Mouse (Mus musculus): ENCODE measurements around the gene Cfap298. TPM values are rescaled to one million over a fixed set of nuclear protein-coding genes. Genes with fewer than 3 reads are reported as not detected.

The Cfap298 gene
- polyA plus RNA-seq, 1 experiment from 2014 or later, result 45.4 TPM

DNA sequence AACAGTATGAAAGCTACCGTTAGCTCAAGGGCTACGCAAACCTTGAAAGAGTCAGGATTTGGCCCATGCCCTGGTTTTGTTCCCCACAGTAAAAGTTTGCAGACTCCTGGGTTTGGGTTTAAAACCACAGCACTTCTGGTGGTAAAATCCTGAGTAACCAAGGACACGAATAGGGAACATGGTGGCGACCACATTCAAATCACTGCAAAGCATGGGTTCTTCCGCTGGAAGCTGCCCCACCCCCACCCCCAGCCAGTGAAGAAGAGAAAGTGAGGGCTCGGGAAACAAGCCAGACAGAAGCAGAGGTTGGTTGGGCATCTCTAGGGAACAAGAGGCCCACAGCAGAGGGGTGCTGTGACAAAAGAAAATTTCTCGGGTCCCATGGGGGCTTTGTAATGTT, 27.7 kb downstream of the Cfap298 start:
- H3K36me3 ChIP-seq, result no peaks in the 10 kb centered on the region
- H3K4me3 ChIP-seq, result no peak overlapping the region
- 74% methylated on average over 7 of the region's 7 CpGs for WGBS
- H3K4me1 ChIP-seq (replicated peaks), result no peaks in the 10 kb centered on the region
- H3K27me3 ChIP-seq, result no peaks in the 10 kb centered on the region
- no peak overlapping the region for H3K27ac ChIP-seq (replicated peaks)
- H3K9ac ChIP-seq, result no peak overlapping the region
- ATAC-seq (ENCODE audit: low read depth), result no peak
- H3K9me3 ChIP-seq, result no peaks in the 10 kb centered on the region
- no peak overlapping the region for H3K4me2 ChIP-seq

DNA sequence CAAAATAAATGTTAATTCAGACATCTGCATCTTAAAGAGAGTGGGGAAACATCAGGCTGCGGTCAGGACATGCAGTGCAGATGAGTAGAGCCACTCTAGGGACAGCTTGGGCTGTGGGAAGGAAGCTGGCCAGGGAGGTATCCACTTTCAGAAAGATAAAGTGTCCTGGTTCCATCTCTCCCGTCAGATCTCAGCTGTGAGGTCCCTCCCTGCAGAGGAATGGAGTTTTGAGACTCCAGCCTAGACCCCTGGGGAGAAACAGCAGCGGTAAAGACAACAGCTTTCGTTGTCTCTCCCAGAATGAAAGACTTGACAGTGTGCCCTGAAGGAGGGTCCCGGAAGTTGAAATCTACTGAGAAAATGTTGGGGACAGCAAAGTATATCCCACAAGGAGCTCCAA, 31.6 kb downstream of the Cfap298 start:
- Histone ChIP-seq H3K4me1 (replicated peaks) (no peaks in the 10 kb centered on the region), H3K4me3 (no peak overlapping the region), H3K36me3 (no peaks in the 10 kb centered on the region), H3K9ac (no peak overlapping the region), H3K27ac (replicated peaks) (no peak overlapping the region), H3K4me2 (no peak overlapping the region), H3K27me3 (no peaks in the 10 kb centered on the region), H3K9me3 (no peaks in the 10 kb centered on the region)
- WGBS, result 17% methylated on average over 5 of the region's 5 CpGs
- ATAC-seq (ENCODE audit: low read depth), result no peak

DNA sequence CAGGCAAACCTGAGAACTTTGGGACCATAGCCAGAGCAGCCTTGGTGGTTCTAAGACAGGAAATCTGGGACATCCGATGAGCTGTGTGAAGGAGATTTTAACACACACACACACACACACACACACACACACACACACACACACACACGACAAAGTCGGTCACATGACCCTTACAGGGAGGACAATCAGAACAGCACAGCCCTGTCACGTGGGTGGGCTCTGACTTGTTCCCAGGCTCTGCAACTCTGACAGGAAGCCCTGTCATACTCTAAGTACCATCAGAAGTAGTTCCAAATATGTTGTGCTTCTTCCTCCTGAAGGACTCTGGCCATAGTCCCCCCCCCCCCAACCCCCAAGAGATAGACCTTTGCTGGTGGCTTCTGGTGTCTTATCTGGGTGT, 33.5 kb downstream of the Cfap298 start:
- no peaks in the 10 kb centered on the region for H3K36me3 ChIP-seq
- 82% methylated on average over 3 of the region's 4 CpGs for WGBS
- H3K27ac ChIP-seq (replicated peaks), result no peak overlapping the region
- H3K4me2 ChIP-seq, result no peak overlapping the region
- no peak overlapping the region for H3K4me3 ChIP-seq
- no peaks in the 10 kb centered on the region for H3K27me3 ChIP-seq
- no peaks in the 10 kb centered on the region for H3K9me3 ChIP-seq
- no peak overlapping the region for H3K9ac ChIP-seq
- no peak for ATAC-seq (ENCODE audit: low read depth)
- no peaks in the 10 kb centered on the region for H3K4me1 ChIP-seq (replicated peaks)

DNA sequence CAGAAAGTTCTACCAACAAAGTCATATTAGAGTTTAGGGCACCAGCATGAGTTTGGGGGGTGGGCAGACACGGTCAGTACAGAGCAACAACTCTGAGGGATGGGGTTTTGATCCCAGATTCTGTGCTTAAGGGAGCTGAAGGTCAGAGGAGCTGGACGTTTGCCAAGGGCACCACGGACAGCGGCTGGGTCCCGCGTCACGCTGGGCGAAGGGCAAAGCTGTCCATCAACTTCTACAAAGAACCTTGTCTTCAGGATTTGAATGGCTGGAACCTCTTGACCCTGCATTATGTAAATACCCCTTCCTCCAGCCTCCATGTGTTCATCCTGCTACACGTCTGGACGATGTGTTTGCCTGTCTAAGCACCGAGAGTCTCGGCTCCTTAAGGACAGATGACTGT, 35.4 kb downstream of the Cfap298 start:
- no peaks in the 10 kb centered on the region for H3K9me3 ChIP-seq
- no peak overlapping the region for H3K4me2 ChIP-seq
- H3K4me1 ChIP-seq (replicated peaks), result no peaks in the 10 kb centered on the region
- 35% methylated on average over 12 of the region's 12 CpGs for WGBS
- H3K36me3 ChIP-seq, result no peaks in the 10 kb centered on the region
- no peak for ATAC-seq (ENCODE audit: low read depth)
- H3K27me3 ChIP-seq, result no peaks in the 10 kb centered on the region
- no peak overlapping the region for H3K9ac ChIP-seq
- H3K4me3 ChIP-seq, result no peak overlapping the region
- H3K27ac ChIP-seq (replicated peaks), result no peak overlapping the region

DNA sequence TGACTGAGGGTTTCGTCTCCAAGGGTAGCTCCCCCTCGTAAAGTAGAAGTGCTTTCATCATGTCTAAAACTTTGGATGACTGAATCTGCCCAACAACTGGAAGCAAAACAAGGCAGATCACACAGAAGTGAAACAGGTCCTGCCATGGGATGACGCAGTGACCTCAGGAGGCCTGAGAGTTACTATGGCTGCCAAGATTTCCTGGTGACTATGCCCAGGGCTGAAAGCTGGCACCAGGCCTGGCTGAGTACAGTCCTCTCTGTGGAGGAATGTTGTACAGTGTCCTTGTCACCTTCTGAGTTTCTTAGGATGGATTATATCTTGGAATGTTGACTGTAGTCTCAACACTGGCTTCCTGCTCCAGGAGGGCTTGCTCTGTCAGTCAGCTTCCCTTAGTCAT, 37.3 kb downstream of the Cfap298 start:
- 92% methylated on average over 3 of the region's 3 CpGs for WGBS
- Histone ChIP-seq H3K4me3 (no peak overlapping the region), H3K9ac (no peak overlapping the region), H3K4me1 (replicated peaks) (0 out of 2 replicates have a peak, but pooled peaks cover 3% of the 10 kb centered on the region), H3K9me3 (no peaks in the 10 kb centered on the region), H3K4me2 (no peak overlapping the region), H3K27ac (replicated peaks) (no peak overlapping the region), H3K27me3 (no peaks in the 10 kb centered on the region), H3K36me3 (no peaks in the 10 kb centered on the region)
- no peak for ATAC-seq (ENCODE audit: low read depth)

DNA sequence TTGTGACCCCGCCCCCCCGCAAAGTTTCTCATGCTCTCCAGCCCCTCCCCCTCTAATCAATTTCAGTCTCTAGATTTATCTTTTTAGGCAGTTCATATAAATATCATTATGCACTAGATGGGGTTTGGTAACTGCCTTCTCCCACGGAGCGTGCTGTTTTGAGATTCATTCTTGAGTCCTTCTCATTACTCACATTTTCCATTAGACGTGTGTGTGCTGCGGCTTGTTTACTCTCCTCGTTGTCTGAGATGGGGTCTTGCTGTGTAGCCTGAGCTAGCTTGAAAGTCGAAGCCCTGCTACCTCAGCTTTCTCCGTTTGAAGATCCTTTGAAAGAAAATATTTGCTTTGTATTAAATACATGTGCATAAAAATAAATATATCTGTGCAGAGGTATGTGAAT, 41.1 kb downstream of the Cfap298 start:
- Histone ChIP-seq H3K9ac (no peak overlapping the region), H3K27me3 (no peaks in the 10 kb centered on the region), H3K4me2 (no peak overlapping the region), H3K4me3 (no peak overlapping the region), H3K9me3 (no peaks in the 10 kb centered on the region), H3K27ac (replicated peaks) (no peak overlapping the region), H3K36me3 (no peaks in the 10 kb centered on the region), H3K4me1 (replicated peaks) (peaks cover 11% of the 10 kb centered on the region)
- WGBS, result 62% methylated on average over 9 of the region's 9 CpGs
- ATAC-seq (ENCODE audit: low read depth), result no peak

DNA sequence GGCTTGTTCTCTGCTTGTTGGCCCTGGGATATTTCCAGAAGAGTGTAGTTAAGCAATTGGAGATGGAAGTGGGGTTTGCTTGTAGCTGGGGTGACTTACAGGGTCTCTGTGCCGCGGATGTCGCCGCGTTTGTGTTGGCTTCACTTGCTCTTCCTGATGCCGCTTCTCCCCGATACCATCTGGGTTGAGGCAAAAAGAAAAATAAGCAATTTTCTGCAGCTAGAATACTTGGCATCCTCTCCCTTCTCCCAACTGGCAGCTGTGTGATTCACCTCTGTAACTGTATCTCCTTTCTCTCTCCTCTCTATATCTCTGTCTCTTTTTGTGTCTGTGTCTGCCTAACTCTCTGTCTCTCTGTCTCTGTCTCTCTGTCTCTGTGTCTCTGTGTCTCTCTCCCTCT, 41.9 kb downstream of the Cfap298 start:
- no peak overlapping the region for H3K9ac ChIP-seq
- H3K36me3 ChIP-seq, result no peaks in the 10 kb centered on the region
- H3K4me1 ChIP-seq (replicated peaks), result peaks cover 11% of the 10 kb centered on the region
- no peak for ATAC-seq (ENCODE audit: low read depth)
- no peaks in the 10 kb centered on the region for H3K9me3 ChIP-seq
- no peak overlapping the region for H3K4me2 ChIP-seq
- H3K27ac ChIP-seq (replicated peaks), result no peak overlapping the region
- 83% methylated on average over 7 of the region's 7 CpGs for WGBS
- H3K4me3 ChIP-seq, result no peak overlapping the region
- H3K27me3 ChIP-seq, result no peaks in the 10 kb centered on the region

DNA sequence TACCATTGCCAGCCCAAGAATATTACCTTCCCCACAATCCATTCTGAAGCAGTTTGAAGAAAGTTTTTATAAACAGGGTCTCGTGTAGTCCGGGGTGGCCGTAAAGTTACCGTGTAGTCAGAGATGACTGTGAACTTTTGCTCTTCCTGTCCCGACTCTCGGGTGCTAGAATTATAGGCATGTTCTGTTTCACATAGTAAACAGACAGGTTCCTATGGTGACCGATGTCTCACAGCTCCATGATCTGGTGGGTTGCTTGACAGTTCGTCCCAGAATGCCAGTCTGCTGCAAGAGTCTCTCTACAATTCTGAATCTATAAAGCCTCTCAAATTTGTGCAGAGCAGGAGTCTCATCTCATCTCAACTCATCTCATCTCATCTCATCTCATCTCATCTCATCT, 42.8 kb downstream of the Cfap298 start:
- WGBS, result 63% methylated on average over 8 of the region's 8 CpGs
- no peak for ATAC-seq (ENCODE audit: low read depth)

DNA sequence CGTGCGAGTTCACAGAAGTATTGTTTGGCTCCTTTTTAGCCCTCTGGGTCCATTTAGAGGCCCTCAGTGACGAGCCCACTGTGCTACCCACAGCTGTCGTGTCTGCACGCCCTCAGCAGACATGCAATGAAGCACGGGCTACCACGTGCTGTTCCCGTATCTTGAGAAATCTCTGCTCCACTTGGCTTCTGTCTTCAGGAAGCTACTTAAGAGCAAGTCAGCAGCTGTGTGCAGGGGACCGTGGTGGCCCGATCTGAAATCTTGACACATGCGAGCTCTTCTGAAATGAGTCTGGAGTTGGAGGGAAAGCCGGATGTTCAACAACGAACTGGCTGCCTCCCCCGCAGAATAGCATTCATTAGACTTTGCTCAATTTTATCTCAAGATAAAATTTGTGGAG, 43.3 kb downstream of the Cfap298 start:
- ATAC-seq (ENCODE audit: low read depth), result no peak

More for the DNA sequence above, 42.8 kb downstream of the Cfap298 start:
- Histone ChIP-seq H3K4me3 (no peak overlapping the region), H3K27ac (replicated peaks) (no peak overlapping the region), H3K27me3 (no peaks in the 10 kb centered on the region), H3K36me3 (no peaks in the 10 kb centered on the region), H3K9me3 (no peaks in the 10 kb centered on the region), H3K4me2 (no peak overlapping the region), H3K4me1 (replicated peaks) (peaks cover 11% of the 10 kb centered on the region), H3K9ac (no peak overlapping the region)

DNA sequence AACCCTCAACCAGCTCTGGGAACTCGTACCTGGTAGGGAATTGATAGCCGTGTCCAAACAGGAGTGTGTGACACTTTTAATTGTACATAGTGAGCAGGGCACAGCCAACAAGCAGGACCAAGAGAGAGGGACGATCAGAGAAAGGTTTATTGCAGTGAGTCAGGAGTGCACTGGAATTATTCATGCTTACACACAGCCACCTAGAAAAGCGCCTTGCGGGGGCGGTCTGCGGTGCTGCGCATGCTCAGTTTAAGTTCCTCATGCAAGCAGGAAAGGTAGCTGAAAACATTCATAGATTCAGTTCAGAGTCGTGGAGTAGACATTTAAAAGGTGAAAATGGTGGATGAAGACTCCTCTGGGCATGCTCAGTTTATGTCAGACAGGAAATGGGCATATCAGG, 44.2 kb downstream of the Cfap298 start:
- H3K27me3 ChIP-seq, result no peaks in the 10 kb centered on the region
- H3K27ac ChIP-seq (replicated peaks), result no peak overlapping the region
- H3K4me1 ChIP-seq (replicated peaks), result peaks cover 11% of the 10 kb centered on the region
- WGBS, result 87% methylated on average over 9 of the region's 9 CpGs
- no peaks in the 10 kb centered on the region for H3K9me3 ChIP-seq
- H3K36me3 ChIP-seq, result no peaks in the 10 kb centered on the region
- H3K9ac ChIP-seq, result no peak overlapping the region
- H3K4me2 ChIP-seq, result no peak overlapping the region
- ATAC-seq (ENCODE audit: low read depth), result no peak
- H3K4me3 ChIP-seq, result no peak overlapping the region

More for the DNA sequence above, 43.3 kb downstream of the Cfap298 start:
- no peak overlapping the region for H3K4me2 ChIP-seq
- no peaks in the 10 kb centered on the region for H3K9me3 ChIP-seq
- 65% methylated on average over 14 of the region's 14 CpGs for WGBS
- no peak overlapping the region for H3K9ac ChIP-seq
- H3K36me3 ChIP-seq, result no peaks in the 10 kb centered on the region
- H3K27me3 ChIP-seq, result no peaks in the 10 kb centered on the region
- H3K27ac ChIP-seq (replicated peaks), result no peak overlapping the region
- no peak overlapping the region for H3K4me3 ChIP-seq
- H3K4me1 ChIP-seq (replicated peaks), result peaks cover 11% of the 10 kb centered on the region

DNA sequence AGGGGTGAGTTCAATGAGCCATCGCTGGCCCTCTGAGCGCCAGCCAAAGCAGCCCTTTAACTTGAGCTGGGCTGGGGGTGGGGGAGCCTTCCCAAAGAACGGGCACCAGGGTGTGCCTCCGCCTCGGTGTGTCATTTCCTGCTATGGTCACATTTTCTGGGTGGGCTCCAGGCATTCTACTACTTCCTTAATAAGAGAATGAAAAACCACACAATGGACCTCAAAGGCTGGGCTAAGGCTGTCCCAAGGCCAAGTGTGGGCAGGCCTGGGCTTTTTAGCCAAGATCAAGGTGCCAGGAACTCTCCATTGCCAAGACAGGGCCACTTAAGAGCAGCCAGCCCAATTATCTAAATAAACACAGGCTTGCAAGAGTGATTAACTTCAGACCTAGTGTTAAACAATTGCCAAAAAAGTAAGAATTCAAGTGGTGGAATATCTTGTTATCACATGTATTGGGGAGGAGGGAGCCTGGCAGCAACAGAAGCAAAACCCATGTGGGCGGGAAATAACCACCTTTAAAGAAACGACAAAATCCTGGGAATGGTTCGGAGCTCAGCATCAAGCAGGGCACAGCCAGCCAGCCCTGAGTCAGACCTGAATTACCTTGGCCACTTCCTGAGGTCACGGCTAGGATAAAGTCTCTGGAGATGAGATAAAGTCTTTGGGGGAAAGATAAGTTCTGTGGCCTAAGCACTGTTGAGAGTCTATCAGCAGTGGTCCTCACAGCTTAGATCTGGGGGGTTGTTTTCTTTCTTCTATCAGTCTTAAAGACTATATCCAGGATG, 48.9 kb downstream of the Cfap298 start:
- Histone ChIP-seq H3K4me3 (no peak overlapping the region), H3K9me3 (no peaks in the 10 kb centered on the region), H3K27ac (replicated peaks) (no peak overlapping the region), H3K36me3 (no peaks in the 10 kb centered on the region), H3K27me3 (no peaks in the 10 kb centered on the region), H3K9ac (no peak overlapping the region), H3K4me2 (no peak overlapping the region), H3K4me1 (replicated peaks) (peaks cover 9% of the 10 kb centered on the region)
- WGBS, result 81% methylated on average over 9 of the region's 9 CpGs
- ATAC-seq (ENCODE audit: low read depth), result no peak

DNA sequence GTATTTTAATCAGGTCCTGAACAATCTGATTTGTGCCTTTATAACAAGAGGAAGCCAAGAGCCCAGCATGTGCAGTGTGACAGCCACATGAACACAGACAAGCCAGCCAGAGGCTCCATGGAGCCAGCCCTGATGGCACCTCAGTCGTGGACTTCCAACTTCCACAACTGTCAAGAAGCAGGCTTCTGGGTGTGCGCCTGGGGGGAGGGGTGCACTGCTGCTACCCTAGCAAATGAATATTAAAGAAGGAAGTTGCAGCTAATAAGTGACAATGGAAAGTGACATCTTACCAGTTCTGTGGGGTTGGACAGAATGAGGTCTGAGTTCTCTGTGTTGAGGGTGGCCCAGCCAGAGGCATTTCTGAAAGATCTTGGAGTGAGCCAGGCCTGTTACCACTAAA, 49.6 kb downstream of the Cfap298 start:
- Histone ChIP-seq H3K9ac (no peak overlapping the region), H3K4me3 (no peak overlapping the region), H3K4me1 (replicated peaks) (peaks cover 9% of the 10 kb centered on the region), H3K27me3 (no peaks in the 10 kb centered on the region), H3K36me3 (no peaks in the 10 kb centered on the region), H3K27ac (replicated peaks) (no peak overlapping the region), H3K9me3 (no peaks in the 10 kb centered on the region), H3K4me2 (no peak overlapping the region)
- 81% methylated on average over 2 of the region's 2 CpGs for WGBS
- ATAC-seq (ENCODE audit: low read depth), result no peak

DNA sequence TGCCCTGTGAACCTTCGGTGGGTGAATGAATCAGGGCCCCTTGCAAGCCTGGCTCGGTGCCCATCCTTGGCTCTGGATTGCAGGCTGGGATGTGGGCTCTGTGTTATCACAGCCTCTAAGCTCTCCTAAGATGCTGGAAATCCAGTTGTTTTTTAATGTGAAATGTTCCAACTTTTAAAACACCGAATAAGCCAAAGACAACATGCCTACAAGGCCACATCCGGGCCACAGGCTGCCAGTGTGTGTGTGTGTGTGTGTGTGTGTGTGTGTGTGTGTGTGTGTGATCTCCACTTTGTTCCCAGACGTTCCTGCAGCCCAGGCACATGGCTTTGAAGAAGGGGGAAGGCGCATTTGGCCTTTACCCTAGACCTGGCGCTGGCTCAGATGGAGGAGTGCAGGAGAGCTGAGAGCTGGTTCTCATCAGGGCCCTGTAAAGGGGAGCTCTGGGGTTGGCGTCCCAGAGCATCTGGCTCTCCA, 52.4 kb downstream of the Cfap298 start:
- WGBS, result 70% methylated on average over 8 of the region's 8 CpGs
- no peak; the same call in 1 of the 2 replicates for ATAC-seq (ENCODE audit: low read depth)
- Histone ChIP-seq H3K27ac (replicated peaks) (no peak overlapping the region), H3K4me1 (replicated peaks) (peaks cover 9% of the 10 kb centered on the region), H3K36me3 (no peaks in the 10 kb centered on the region), H3K27me3 (no peaks in the 10 kb centered on the region), H3K9ac (no peak overlapping the region), H3K9me3 (no peaks in the 10 kb centered on the region), H3K4me3 (no peak overlapping the region), H3K4me2 (no peak overlapping the region)

Measured in neural tube, embryonic 13.5 days (tissue).